In the genomic region with DNA sequence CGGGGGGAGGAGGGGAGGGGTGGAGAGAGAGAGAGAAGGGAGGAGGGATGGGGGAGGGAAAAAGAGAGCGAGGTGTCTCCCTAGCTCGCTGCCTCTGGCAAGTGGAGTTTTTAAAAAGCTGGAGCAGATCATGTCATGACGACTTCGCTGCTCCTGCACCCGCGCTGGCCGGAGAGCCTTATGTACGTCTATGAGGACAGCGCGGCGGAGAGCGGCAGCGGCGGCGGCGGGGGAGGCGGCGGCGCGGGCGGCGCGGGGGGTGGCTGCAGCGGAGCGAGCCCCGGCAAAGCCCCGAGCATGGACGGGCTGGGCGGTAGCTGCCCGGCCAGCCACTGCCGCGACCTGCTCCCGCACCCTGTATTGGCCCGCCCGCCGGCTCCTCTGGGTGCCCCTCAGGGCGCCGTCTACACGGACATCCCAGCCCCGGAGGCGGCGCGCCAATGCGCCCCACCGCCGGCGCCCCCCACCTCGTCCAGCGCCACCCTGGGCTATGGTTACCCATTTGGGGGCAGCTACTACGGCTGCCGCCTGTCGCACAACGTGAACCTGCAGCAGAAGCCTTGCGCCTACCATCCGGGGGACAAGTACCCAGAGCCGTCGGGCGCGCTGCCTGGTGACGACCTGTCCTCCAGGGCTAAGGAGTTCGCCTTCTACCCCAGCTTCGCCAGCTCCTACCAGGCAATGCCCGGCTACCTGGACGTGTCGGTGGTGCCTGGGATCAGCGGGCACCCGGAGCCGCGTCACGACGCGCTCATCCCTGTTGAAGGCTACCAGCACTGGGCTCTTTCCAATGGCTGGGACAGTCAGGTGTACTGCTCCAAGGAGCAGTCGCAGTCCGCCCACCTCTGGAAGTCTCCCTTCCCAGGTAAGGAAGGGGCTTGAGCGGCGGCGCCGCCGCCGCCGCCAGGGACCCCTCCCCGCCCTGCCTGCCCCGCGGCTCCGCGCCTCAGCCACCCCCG, we compare ENCODE assay signal across 8 mouse cellular contexts. TPM values are rescaled to one million over a fixed set of nuclear protein-coding genes. Genes with fewer than 3 reads are reported as not detected.
DNase-seq lines count a peak whose midpoint lies in the region; ATAC-seq and TF ChIP-seq lines count a peak whose summit lies in the region.

TSS of gene Hoxc13 (plus strand) at position 51 of the 959 bp plus-strand sequence.

- H3K4me1 ChIP-seq in heart, embryonic 10.5 days = peaks cover 15% of the 10 kb centered on the region
- no peaks in the 10 kb centered on the region for H3K4me1 ChIP-seq in forebrain, embryonic 14.5 days (ENCODE audit: control insufficient read depth, insufficient read depth, low read length)
- no peaks in the 10 kb centered on the region for H3K4me1 ChIP-seq in kidney, adult 2 months (ENCODE audit: control insufficient read depth, insufficient read depth, low read length)

- no peaks in the 10 kb centered on the region for H3K79me3 ChIP-seq in C2C12 (ENCODE audit: low read depth)

- H3K27me3 ChIP-seq in heart, embryonic 10.5 days (ENCODE audit: insufficient read depth, poor library complexity, severe bottlenecking) = peaks cover 100% of the 10 kb centered on the region
- H3K27me3 ChIP-seq in C2C12 (ENCODE audit: control insufficient read depth, insufficient read depth, insufficient read length) = peaks cover 10% of the 10 kb centered on the region
- peaks cover 99% of the 10 kb centered on the region for H3K27me3 ChIP-seq in forebrain, embryonic 14.5 days (replicated peaks; ENCODE audit: control insufficient read depth, insufficient read depth, low read length)
- peaks cover 25% of the 10 kb centered on the region for H3K27me3 ChIP-seq in kidney, adult 2 months (replicated peaks; ENCODE audit: control insufficient read depth, insufficient read depth, low read length)

- H3K9ac ChIP-seq in forebrain, embryonic 14.5 days (ENCODE audit: low read length) = no peak within 1 kb of the TSS

- no peak for TF ChIP-seq CTCF in C2C12 (IDR thresholded peaks at IDR 0.05; ENCODE audit: control insufficient read depth, insufficient read depth, insufficient read length)
- TF ChIP-seq CTCF in kidney, adult 2 months (conservative IDR thresholded peaks at IDR 0.05; ENCODE audit: insufficient read depth, insufficient read length, low read depth, low read length) = no peak

- no peaks in the 10 kb centered on the region for H3K79me2 ChIP-seq in C2C12 (ENCODE audit: control insufficient read depth, insufficient read depth)

- peak within 1 kb of the TSS; percentile 48 for H3K4me3 ChIP-seq in heart, embryonic 10.5 days
- peak within 1 kb of the TSS; percentile 38 for H3K4me3 ChIP-seq in C2C12 (ENCODE audit: insufficient read depth, poor library complexity, severe bottlenecking)
- H3K4me3 ChIP-seq in forebrain, embryonic 14.5 days (ENCODE audit: low read depth, low read length) = peak within 1 kb of the TSS; percentile 10; the same call in 1 of the 2 replicates
- H3K4me3 ChIP-seq in kidney, adult 2 months (ENCODE audit: insufficient read depth, low read depth, low read length) = no peak within 1 kb of the TSS

- ATAC-seq in forebrain, embryonic 14.5 days = peak; percentile 62

- no peaks in the 10 kb centered on the region for H3K9me3 ChIP-seq in heart, embryonic 10.5 days
- no peaks in the 10 kb centered on the region for H3K9me3 ChIP-seq in forebrain, embryonic 14.5 days (replicated peaks; ENCODE audit: control insufficient read depth, low read length)

- no peak within 1 kb of the TSS for H3K27ac ChIP-seq in heart, embryonic 10.5 days
- H3K27ac ChIP-seq in forebrain, embryonic 14.5 days (ENCODE audit: low read depth, low read length) = no peak within 1 kb of the TSS
- no peak within 1 kb of the TSS for H3K27ac ChIP-seq in kidney, adult 2 months (ENCODE audit: insufficient read depth, low read depth, low read length)

- H3ac ChIP-seq in C2C12 (ENCODE audit: control insufficient read depth, insufficient read length, low read depth) = peak within 1 kb of the TSS; percentile 56

- H3K4me2 ChIP-seq in forebrain, embryonic 14.5 days (ENCODE audit: low read length) = peak within 1 kb of the TSS; percentile 32; the same call in 1 of the 2 replicates

- H3K36me3 ChIP-seq in heart, embryonic 10.5 days = no peaks in the 10 kb centered on the region
- no peaks in the 10 kb centered on the region for H3K36me3 ChIP-seq in C2C12 (ENCODE audit: control insufficient read depth, insufficient read depth)
- H3K36me3 ChIP-seq in forebrain, embryonic 14.5 days (ENCODE audit: control insufficient read depth, insufficient read depth, low read length) = no peaks in the 10 kb centered on the region
- H3K36me3 ChIP-seq in kidney, adult 2 months (ENCODE audit: control insufficient read depth, insufficient read depth, low read length) = no peaks in the 10 kb centered on the region

- no peak for DNase-seq in heart, embryonic 10.5 days (ENCODE audit: low spot score)
- no peak for DNase-seq in heart, adult 18-20 months
- no peak for DNase-seq in forebrain, embryonic 14.5 days (ENCODE audit: low spot score)
- peak; percentile 19 for DNase-seq in mesoderm, embryonic 11.5 days (ENCODE audit: low read depth, low spot score)
- no peak for DNase-seq in ovary, postnatal 10 days (ENCODE audit: low spot score)
- DNase-seq in right cerebral cortex, postnatal 25 days = no peak
- no peak for DNase-seq in kidney, adult 2 months

- no peak for TF ChIP-seq POLR2A in kidney, adult 2 months (IDR thresholded peaks at IDR 0.05; ENCODE audit: low read depth, low read length)

- WGBS in heart, embryonic 10.5 days = under 1% methylated on average over 87 of the region's 88 CpGs
- 1% methylated on average over 77 of the region's 88 CpGs for WGBS in forebrain, embryonic 14.5 days
- 2% methylated on average over 79 of the region's 88 CpGs for WGBS in kidney, adult 2 months

TF ChIP-seq in C2C12, 6 proteins besides CTCF, POLR2A, EP300 and RAD21:
- no peak for TF ChIP-seq MAX (IDR thresholded peaks at IDR 0.05)
- TF ChIP-seq FOSL1 (IDR thresholded peaks at IDR 0.05; ENCODE audit: insufficient read depth, low read length, poor library complexity, severe bottlenecking) = no peak
- no peak for TF ChIP-seq CEBPB (IDR thresholded peaks at IDR 0.05; ENCODE audit: low read depth)
- TF ChIP-seq USF1 (IDR thresholded peaks at IDR 0.05; ENCODE audit: low read depth) = no peak
- no peak for TF ChIP-seq MYOG (IDR thresholded peaks at IDR 0.05; ENCODE audit: control insufficient read depth, extremely low read depth, insufficient read length)
- no peak for TF ChIP-seq MYOD1 (IDR thresholded peaks at IDR 0.05; ENCODE audit: control insufficient read depth, insufficient read length, low read depth)

RNA-seq across cellular contexts. Expression of gene Hoxc13, which starts in this region (rescaled TPM):
- polyA plus RNA-seq in heart, embryonic 10.5 days (2016; fragmentation: Nextera tagmentation; extraction: Ambion mirVana) = not detected in 2 replicates
- total RNA-seq in heart, adult 18-20 months (2021) = not detected
- 8.2 TPM for polyA plus RNA-seq in C2C12 (2012; fragmentation: generic; extraction: Trizol)
- not detected in 2 replicates for polyA plus RNA-seq in forebrain, embryonic 14.5 days (2014; fragmentation: Nextera tagmentation; extraction: Ambion mirVana)
- not detected in 2 replicates for polyA plus RNA-seq in kidney, adult 2 months (2012; rRNA removed)

Comparison
In these comparisons a context has a peak if more than half of its experiments do, and no peak if none do; other contexts are left out.
1. Peak in ATAC-seq, H3K4me3 ChIP-seq and H3K4me2 ChIP-seq in forebrain, embryonic 14.5 days; RNA of the gene not detected or under 1 TPM.